Mouse (Mus musculus) kidney, embryonic 16.5 days (tissue): ENCODE measurements around the gene Vps25. TPM values are rescaled to one million over a fixed set of nuclear protein-coding genes. Genes with fewer than 3 reads are reported as not detected.

Experiments
- ATAC-seq: fragments of 200-750 bp; cut with Nextera tagmentation; 2 replicates; pipeline ENCODE4 v1.8.0; 2017; ENCODE audit warnings: moderate TSS enrichment; ENCODE audit not compliant: low FRiP score, low TSS enrichment
- H3K27ac ChIP-seq: fragments of 300-500 bp; sonication (generic); 2 replicates; pipeline ENCODE4 v1.5.1; 2014; ENCODE audit warnings: low read length
- H3K27me3 ChIP-seq: fragments of 300-500 bp; sonication (generic); 2 replicates; pipeline ENCODE4 v1.6.1; 2014; ENCODE audit warnings: low read length, control low read depth, mixed read lengths; ENCODE audit not compliant: insufficient read depth
- H3K36me3 ChIP-seq: fragments of 300-500 bp; sonication (generic); 2 replicates; pipeline ENCODE4 v1.6.1; 2014; ENCODE audit warnings: low read length, control low read depth, mixed read lengths; ENCODE audit not compliant: insufficient read depth
- H3K4me1 ChIP-seq: fragments of 300-500 bp; sonication (generic); 2 replicates; pipeline ENCODE4 v1.6.1; 2014; ENCODE audit warnings: low read length, control low read depth, mixed read lengths; ENCODE audit not compliant: insufficient read depth
- H3K4me2 ChIP-seq: fragments of 300-500 bp; sonication (generic); replicated peaks from 2 replicates; pipeline ENCODE4 v1.6.1; 2014; ENCODE audit warnings: low read depth, low read length
- H3K4me3 ChIP-seq: fragments of 300-500 bp; sonication (generic); 2 replicates; pipeline ENCODE4 v1.5.1; 2014; ENCODE audit warnings: mild to moderate bottlenecking, low read length
- H3K9ac ChIP-seq: fragments of 300-500 bp; sonication (generic); replicated peaks from 2 replicates; pipeline ENCODE4 v1.6.1; 2014; ENCODE audit warnings: low read length
- H3K9me3 ChIP-seq: fragments of 300-500 bp; sonication (generic); 2 replicates; pipeline ENCODE4 v1.6.1; 2016; ENCODE audit warnings: low read length, control low read depth
- WGBS: fragments of 180-500 bp; shearing (Covaris S2); extraction: QIAGEN DNeasy Blood & Tissue Kit; methylation state at CpG from one replicate; pipeline ENCODE4 v1.1.7; 2014; 5-methylcytosine and 5-hydroxymethylcytosine counted together
- polyA plus RNA-seq: library from polyadenylated mRNA; unstranded; fragments of >200 nt; fragmentation: Nextera tagmentation; extraction: Ambion mirVana; gene quantifications from 2 replicates; pipeline ENCODE4 v1.2.1, GENCODE M21; 2015

The Vps25 gene
- polyA plus RNA-seq, 1 experiment from 2014 or later: 154 TPM

DNA sequence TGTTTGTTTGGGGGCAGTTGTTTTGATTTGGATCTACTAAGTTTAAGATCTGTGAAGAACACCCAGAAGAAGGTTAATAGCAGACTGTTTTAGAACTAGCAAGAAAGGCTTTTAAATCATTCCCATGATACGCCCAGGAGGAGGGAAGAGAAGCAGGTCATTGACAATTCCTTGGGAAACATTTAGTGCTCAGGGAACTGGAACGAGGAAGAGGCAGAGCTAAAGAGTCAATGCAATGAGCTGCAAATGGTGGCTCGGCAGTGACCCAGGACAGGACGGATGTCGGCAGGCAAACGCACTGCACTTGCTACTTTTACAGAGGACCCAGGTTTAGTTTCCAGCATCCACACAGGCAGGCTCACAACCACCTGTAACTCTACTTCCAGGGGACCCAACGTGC is 27.3 kb downstream of the Vps25 start:
- peaks cover 7% of the 10 kb centered on the region for H3K36me3 ChIP-seq
- no peak for ATAC-seq
- no peak overlapping the region for H3K4me2 ChIP-seq
- no peaks in the 10 kb centered on the region for H3K27me3 ChIP-seq
- H3K9me3 ChIP-seq: no peaks in the 10 kb centered on the region
- H3K4me3 ChIP-seq: no peak overlapping the region
- WGBS: 15% methylated on average over 7 of the region's 7 CpGs
- H3K27ac ChIP-seq: peak overlapping the region; percentile 46
- no peak overlapping the region for H3K9ac ChIP-seq
- peaks cover 60% of the 10 kb centered on the region for H3K4me1 ChIP-seq

DNA sequence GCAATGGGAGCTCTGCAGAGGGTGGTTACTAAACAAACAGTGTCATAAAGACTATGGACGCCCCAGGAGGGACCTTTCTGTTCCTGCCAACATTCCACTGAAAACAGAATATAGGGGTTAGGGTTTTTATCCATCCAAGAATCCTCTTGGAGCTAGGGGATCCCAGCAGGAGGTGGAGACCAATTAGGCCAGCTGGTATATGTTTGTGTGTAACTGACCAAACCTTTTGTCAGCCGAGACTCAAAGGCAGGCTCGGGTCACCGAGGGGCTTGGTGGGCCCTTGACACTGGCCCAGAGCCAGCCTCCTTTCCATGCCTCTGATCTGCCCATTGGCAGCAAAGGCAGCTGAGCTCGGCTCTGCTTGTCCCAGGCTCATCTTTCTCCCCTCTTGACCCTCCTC is 29.4 kb downstream of the Vps25 start:
- H3K4me1 ChIP-seq: peaks cover 39% of the 10 kb centered on the region
- H3K27ac ChIP-seq: peak overlapping the region; percentile 59
- H3K4me2 ChIP-seq: no peak overlapping the region
- WGBS: 9% methylated on average over 5 of the region's 5 CpGs
- ATAC-seq: no peak
- no peak overlapping the region for H3K4me3 ChIP-seq
- no peaks in the 10 kb centered on the region for H3K9me3 ChIP-seq
- H3K36me3 ChIP-seq: no peaks in the 10 kb centered on the region
- no peaks in the 10 kb centered on the region for H3K27me3 ChIP-seq
- no peak overlapping the region for H3K9ac ChIP-seq

DNA sequence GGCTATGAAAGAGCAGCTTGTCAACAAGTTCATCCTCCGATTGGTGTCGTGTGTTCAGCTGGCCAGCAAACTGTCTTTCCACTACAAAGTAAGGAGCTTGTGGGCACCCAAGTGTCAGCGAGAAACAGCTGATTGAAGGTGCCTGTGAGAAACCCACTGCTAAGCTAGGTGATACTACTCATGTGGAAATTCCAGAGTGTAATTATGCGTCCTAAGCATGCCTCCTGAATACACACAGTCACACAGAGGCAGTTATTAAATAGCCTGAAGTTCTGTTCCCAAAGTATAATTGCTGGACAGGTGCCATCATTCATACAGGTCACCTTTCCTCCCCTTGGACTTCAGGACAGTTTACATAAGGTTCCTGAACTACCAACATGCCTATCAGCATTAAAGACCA is 30.3 kb downstream of the Vps25 start:
- ATAC-seq: no peak
- no peaks in the 10 kb centered on the region for H3K9me3 ChIP-seq

DNA sequence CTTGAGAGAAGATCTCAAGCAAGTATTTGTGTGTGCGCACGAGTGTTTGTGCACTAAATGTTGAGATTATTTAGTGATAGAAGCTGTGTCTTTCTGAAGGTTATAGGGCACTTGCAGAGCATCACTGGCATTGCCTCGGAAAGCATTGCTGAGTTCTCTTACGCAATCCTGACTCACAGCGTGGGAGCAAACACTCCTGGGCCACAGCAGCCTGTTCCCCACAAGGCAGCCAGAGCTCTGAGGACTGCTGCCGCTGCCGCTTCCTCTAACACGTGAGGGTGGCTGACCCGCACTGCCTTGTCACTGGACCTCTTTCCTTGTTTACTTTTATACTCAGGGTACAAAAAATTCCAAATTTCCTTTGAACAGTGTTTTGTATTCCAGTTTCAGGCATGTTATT is 33.8 kb downstream of the Vps25 start:
- peaks cover 32% of the 10 kb centered on the region for H3K36me3 ChIP-seq
- peaks cover 19% of the 10 kb centered on the region for H3K4me1 ChIP-seq
- H3K27ac ChIP-seq: no peak overlapping the region
- no peak overlapping the region for H3K4me2 ChIP-seq
- no peaks in the 10 kb centered on the region for H3K27me3 ChIP-seq
- ATAC-seq: no peak
- H3K9me3 ChIP-seq: no peaks in the 10 kb centered on the region
- WGBS: 83% methylated on average over 9 of the region's 9 CpGs
- no peak overlapping the region for H3K9ac ChIP-seq
- H3K4me3 ChIP-seq: no peak overlapping the region

More for the DNA sequence above, 30.3 kb downstream of the Vps25 start:
- no peak overlapping the region for H3K4me2 ChIP-seq
- H3K9ac ChIP-seq: peak overlapping the region; percentile 32; the same call in 1 of the 2 replicates
- peaks cover 36% of the 10 kb centered on the region for H3K4me1 ChIP-seq
- no peaks in the 10 kb centered on the region for H3K27me3 ChIP-seq
- no peak overlapping the region for H3K4me3 ChIP-seq
- peak overlapping the region; percentile 59 for H3K27ac ChIP-seq
- 0 out of 2 replicates have a peak, but pooled peaks cover 3% of the 10 kb centered on the region for H3K36me3 ChIP-seq
- WGBS: 37% methylated on average over 4 of the region's 4 CpGs

DNA sequence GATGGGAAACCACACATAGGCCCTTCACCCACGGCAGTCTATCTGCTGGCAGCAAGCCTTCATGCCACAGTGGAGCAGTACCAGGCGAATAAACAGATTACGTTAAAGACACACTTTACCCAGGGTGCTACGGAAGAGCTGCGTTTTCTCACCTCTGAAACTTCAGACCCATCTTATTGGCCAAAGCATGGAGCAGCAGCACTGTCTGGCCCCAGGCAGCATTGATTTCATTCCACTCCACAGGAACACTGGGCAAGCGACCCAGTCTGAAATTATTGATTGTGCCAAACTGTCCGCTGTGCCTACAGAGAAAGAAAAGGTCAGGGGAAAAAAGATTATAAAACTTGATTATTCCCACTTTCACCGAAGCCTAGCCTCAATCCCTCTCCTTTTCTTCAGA is 37.7 kb downstream of the Vps25 start:
- H3K27ac ChIP-seq: no peak overlapping the region
- no peaks in the 10 kb centered on the region for H3K4me1 ChIP-seq
- ATAC-seq: no peak
- no peaks in the 10 kb centered on the region for H3K9me3 ChIP-seq
- no peak overlapping the region for H3K4me2 ChIP-seq
- H3K4me3 ChIP-seq: no peak overlapping the region
- peaks cover 54% of the 10 kb centered on the region for H3K36me3 ChIP-seq
- no peaks in the 10 kb centered on the region for H3K27me3 ChIP-seq
- H3K9ac ChIP-seq: no peak overlapping the region
- 96% methylated on average over 8 of the region's 8 CpGs for WGBS

DNA sequence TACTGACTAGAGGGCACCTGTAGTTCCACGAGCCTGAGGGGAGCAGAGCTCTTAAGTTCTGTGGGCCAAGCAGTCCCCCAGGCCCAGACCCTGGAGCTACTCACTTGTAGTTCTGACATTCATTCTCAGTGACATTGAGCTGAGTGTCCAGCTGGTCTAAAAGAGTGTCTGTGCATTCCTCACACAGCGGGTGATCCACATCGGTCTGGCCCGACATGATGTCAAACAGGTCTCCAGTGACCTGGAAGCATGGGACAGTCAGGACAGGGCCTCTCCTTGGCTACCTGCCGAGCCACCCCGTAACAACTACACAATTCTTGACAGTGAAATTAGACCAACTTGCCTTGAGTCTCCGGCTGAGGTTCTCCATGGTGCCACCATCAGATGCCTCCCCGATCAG is 41.7 kb downstream of the Vps25 start:
- WGBS: 95% methylated on average over 8 of the region's 8 CpGs
- H3K27ac ChIP-seq: no peak overlapping the region
- no peak overlapping the region for H3K9ac ChIP-seq
- H3K27me3 ChIP-seq: no peaks in the 10 kb centered on the region
- ATAC-seq: no peak
- H3K4me2 ChIP-seq: no peak overlapping the region
- no peaks in the 10 kb centered on the region for H3K9me3 ChIP-seq
- H3K4me1 ChIP-seq: no peaks in the 10 kb centered on the region
- no peak overlapping the region for H3K4me3 ChIP-seq
- H3K36me3 ChIP-seq: peaks cover 51% of the 10 kb centered on the region

DNA sequence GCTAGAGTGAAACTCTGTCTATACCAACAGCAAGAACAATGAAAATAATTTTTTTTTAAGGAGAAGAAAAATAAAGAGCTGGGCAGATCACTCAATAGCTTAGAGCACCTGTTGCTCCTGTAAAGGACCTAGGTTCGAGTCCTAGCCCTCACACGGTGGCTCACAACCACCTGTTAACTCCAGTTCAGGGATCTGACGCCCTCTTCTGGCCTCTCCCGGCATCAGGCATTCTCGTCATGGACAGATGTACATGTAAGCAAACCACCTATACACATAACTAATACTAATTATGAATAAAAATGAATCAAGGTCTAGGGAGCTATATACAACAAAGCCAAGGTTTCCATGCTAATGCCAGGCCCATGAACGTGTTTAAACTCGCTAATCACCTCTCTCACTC is 47.4 kb downstream of the Vps25 start:
- Histone ChIP-seq H3K9ac (peak overlapping the region; percentile 82), H3K9me3 (no peaks in the 10 kb centered on the region), H3K27me3 (no peaks in the 10 kb centered on the region), H3K27ac (no peak overlapping the region), H3K4me2 (peak overlapping the region; percentile 97), H3K4me3 (peak overlapping the region; percentile 76), H3K36me3 (peaks cover 12% of the 10 kb centered on the region; the same call in 1 of the 2 replicates), H3K4me1 (peaks cover 11% of the 10 kb centered on the region)
- 71% methylated on average over 7 of the region's 7 CpGs for WGBS
- ATAC-seq: no peak

DNA sequence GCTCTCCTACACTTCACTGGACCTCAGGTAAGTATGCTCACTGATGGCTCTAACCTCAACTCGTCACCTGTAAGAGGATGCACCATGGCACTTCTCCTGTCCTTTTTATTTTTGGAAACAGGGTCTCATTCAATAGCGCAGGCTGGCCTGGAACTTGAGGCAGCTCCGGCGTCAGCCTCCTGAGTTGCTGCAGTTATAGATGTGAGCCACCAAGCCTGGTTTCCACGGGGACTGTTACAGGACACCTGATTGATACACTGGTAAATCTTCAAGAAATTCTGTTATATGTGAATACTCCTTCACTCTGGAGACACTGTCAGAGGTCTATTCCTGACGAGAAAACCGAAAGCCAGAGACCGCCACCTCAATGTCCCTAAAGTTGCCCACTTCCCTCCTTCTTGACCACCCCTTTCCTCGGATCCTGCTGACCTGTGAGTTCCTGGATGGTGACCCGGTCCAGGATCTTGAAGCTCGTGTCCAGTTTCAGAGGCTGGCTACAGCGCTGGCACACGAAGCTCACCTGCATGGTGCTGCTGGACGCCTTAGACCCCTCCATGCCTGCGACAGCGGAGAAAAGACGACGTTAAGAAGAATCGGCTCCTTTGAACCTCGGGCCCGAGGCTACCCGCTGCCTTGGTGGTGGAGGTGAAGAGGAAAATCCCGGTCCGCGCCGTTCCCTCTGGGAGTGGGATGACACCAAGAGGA is 47.9 kb downstream of the Vps25 start:
- Histone ChIP-seq H3K4me2 (peak overlapping the region; percentile 97), H3K4me3 (peak overlapping the region; percentile 76), H3K36me3 (peaks cover 12% of the 10 kb centered on the region; the same call in 1 of the 2 replicates), H3K4me1 (peaks cover 11% of the 10 kb centered on the region), H3K9me3 (no peaks in the 10 kb centered on the region), H3K9ac (peak overlapping the region; percentile 82), H3K27me3 (no peaks in the 10 kb centered on the region), H3K27ac (peak overlapping the region; percentile 32; the same call in 1 of the 2 replicates)
- peak; percentile 55 for ATAC-seq
- whole genome bisulfite sequencing: 12% methylated on average over 26 of the region's 26 CpGs

DNA sequence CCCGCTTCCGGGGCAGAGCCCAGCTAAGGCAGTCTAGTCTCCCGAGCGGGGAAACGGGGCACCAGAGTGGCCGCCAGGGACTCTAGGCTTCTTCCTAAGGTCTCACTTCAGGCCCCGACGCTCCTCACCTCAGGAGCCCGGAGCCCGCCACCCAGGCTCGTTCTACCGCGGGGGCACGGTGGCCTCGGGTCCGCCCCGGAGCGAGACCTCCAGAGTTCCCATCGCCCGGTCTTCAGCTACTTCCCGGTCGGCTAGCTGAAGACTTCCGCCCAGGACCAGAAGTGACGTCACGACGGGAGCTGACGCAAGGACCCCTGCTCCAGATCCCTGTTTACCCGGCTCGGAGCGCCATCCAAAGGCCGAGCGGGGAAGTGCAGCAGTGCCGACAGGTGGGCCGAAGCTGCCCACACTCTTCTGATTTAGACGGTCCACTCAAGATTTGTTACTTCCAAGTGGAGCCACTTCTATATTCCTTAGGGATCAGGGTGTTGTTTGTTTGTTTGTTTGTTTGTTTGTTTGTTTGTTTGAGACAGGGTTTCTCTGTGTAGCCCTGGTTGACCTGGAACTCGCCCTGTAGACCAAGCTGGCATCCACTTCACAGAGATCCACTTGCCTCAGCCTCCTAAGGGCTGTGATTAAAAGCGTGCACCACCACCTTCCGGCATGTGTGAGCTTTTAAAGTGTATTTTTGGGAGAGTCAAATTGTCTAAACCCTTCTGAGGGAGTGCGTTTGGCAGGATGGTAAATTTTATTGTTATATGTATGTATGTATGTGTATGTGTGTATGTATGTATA is 48.7 kb downstream of the Vps25 start, which contains the start of gene Becn1:
Gene Becn1, minus strand, starts transcription at position 283 of the 795 bp plus-strand sequence.
- H3K4me1 ChIP-seq: peaks cover 11% of the 10 kb centered on the region
- peak within 1 kb of the TSS; percentile 97 for H3K4me2 ChIP-seq
- H3K9me3 ChIP-seq: no peaks in the 10 kb centered on the region
- WGBS: 6% methylated on average over 39 of the region's 39 CpGs
- peak within 1 kb of the TSS; percentile 76 for H3K4me3 ChIP-seq
- peaks cover 12% of the 10 kb centered on the region; the same call in 1 of the 2 replicates for H3K36me3 ChIP-seq
- no peaks in the 10 kb centered on the region for H3K27me3 ChIP-seq
- H3K27ac ChIP-seq: peak within 1 kb of the TSS; percentile 32; the same call in 1 of the 2 replicates
- peak; percentile 95 for ATAC-seq
- peak within 1 kb of the TSS; percentile 82 for H3K9ac ChIP-seq

DNA sequence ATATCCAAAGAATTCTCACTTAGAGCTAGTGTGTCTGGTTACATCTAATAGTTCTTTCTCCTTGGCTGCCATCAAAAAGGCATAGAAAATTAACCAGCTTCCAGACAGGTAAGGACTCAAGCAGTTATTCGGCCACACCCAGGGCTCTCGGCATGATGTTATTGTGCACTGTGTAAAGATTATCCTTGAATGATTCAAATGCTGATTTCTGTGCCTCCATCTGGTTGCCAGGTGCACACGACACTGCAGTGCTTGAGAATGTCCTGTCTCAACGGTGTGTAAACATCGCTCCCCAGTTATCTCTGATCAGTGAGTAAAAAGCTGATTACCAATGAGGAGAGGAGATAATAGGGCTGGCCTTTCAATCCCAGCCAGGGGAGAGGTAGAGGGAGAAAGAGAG is 54.2 kb downstream of the Vps25 start:
- H3K4me1 ChIP-seq: no peaks in the 10 kb centered on the region
- no peak overlapping the region for H3K27ac ChIP-seq
- no peak overlapping the region for H3K4me2 ChIP-seq
- no peaks in the 10 kb centered on the region for H3K36me3 ChIP-seq
- no peak overlapping the region for H3K4me3 ChIP-seq
- no peak overlapping the region for H3K9ac ChIP-seq
- 46% methylated on average over 5 of the region's 5 CpGs for WGBS
- no peaks in the 10 kb centered on the region for H3K27me3 ChIP-seq
- no peaks in the 10 kb centered on the region for H3K9me3 ChIP-seq
- no peak for ATAC-seq
